Mouse (Mus musculus): ENCODE data around the gene Gm17662. TPM values are rescaled to one million over a fixed set of nuclear protein-coding genes. Genes with fewer than 3 reads are reported as not detected.

The Gm17662 gene
- total and polyA plus RNA-seq, 3 experiments, result not detected

- Histone ChIP-seq H3K27ac (ENCODE audit: control insufficient read depth, low read depth, low read length) (no peak within 1 kb of the TSS), H3K9me3 (replicated peaks; ENCODE audit: insufficient read depth, low read length) (no peaks in the 10 kb centered on the region), H3K4me3 (ENCODE audit: control insufficient read depth in 1 of 2, insufficient read depth in 1 of 2, low read depth in 2 of 2, low read length in 2 of 2) (no peak within 1 kb of the TSS), H3K4me1 (ENCODE audit: control insufficient read depth in 1 of 2, insufficient read depth in 2 of 2, low read length in 2 of 2) (no peaks in the 10 kb centered on the region), H3K27me3 (ENCODE audit: control insufficient read depth in 1 of 2, insufficient read depth in 2 of 2, low read length in 2 of 2) (no peaks in the 10 kb centered on the region), H3K9ac (ENCODE audit: control insufficient read depth, low read depth, low read length, poor library complexity, severe bottlenecking) (no peak within 1 kb of the TSS), H3K79me2 (ENCODE audit: control insufficient read depth, insufficient read depth, low read length, poor library complexity) (no peaks in the 10 kb centered on the region), H3K36me3 (ENCODE audit: control insufficient read depth in 1 of 2, insufficient read depth in 2 of 2, low read length in 2 of 2) (no peaks in the 10 kb centered on the region)
- DNase-seq (ENCODE audit: low read depth, low spot score), result no peak
- TF ChIP-seq E2F4 (IDR thresholded peaks at IDR 0.05; ENCODE audit: borderline replicate concordance, low read depth, low read length), result no peak
- TF ChIP-seq MYB (IDR thresholded peaks at IDR 0.05; ENCODE audit: low read depth, low read length), result no peak
- no peak for TF ChIP-seq KAT2A (conservative IDR thresholded peaks at IDR 0.05; ENCODE audit: low read depth, low read length)
- TF ChIP-seq RAD21 (IDR thresholded peaks at IDR 0.05; ENCODE audit: low read depth, low read length), result no peak
- no peak for TF ChIP-seq TBP (IDR thresholded peaks at IDR 0.05; ENCODE audit: low read depth, low read length)
- no peak for TF ChIP-seq POLR2A (IDR thresholded peaks at IDR 0.05; ENCODE audit: control insufficient read depth in 1 of 2, insufficient read depth in 1 of 2, low read depth in 1 of 2, low read length in 2 of 2, poor library complexity in 1 of 2)
- no peak for TF ChIP-seq MAZ (IDR thresholded peaks at IDR 0.05; ENCODE audit: low read depth, low read length)
- no peak for TF ChIP-seq ZC3H11A (IDR thresholded peaks at IDR 0.05; ENCODE audit: low read depth, low read length)
- TF ChIP-seq POLR2AphosphoS2 (IDR thresholded peaks at IDR 0.05; ENCODE audit: low read length), result no peak
- no peak for TF ChIP-seq ZMIZ1 (IDR thresholded peaks at IDR 0.05; ENCODE audit: low read depth, low read length)
- TF ChIP-seq TCF12 (IDR thresholded peaks at IDR 0.05; ENCODE audit: low read depth, low read length), result no peak
- no peak for TF ChIP-seq USF1 (IDR thresholded peaks at IDR 0.05; ENCODE audit: low read depth, low read length)
- no peak for TF ChIP-seq RCOR1 (IDR thresholded peaks at IDR 0.05; ENCODE audit: low read depth, low read length)
Observed at GRCm38 (mm10) chr4:104876323-104876722, 19.2 kb downstream of the Gm17662 start, which contains the start of gene C8a. Gene C8a (minus strand): TSS chr4:104876398.

GRCm38 (mm10) chr4:104887486-104887885 lies 30.4 kb downstream of the Gm17662 start:
- Histone ChIP-seq H3K4me1 (ENCODE audit: control insufficient read depth in 1 of 2, insufficient read depth in 2 of 2, low read length in 2 of 2) (no peaks in the 10 kb centered on the region), H3K79me2 (ENCODE audit: control insufficient read depth, insufficient read depth, low read length, poor library complexity) (no peaks in the 10 kb centered on the region), H3K4me3 (ENCODE audit: control insufficient read depth in 1 of 2, insufficient read depth in 1 of 2, low read depth in 2 of 2, low read length in 2 of 2) (no peak overlapping the region), H3K27me3 (ENCODE audit: control insufficient read depth in 1 of 2, insufficient read depth in 2 of 2, low read length in 2 of 2) (no peaks in the 10 kb centered on the region), H3K36me3 (ENCODE audit: control insufficient read depth in 1 of 2, insufficient read depth in 2 of 2, low read length in 2 of 2) (no peaks in the 10 kb centered on the region), H3K9me3 (replicated peaks; ENCODE audit: insufficient read depth, low read length) (no peaks in the 10 kb centered on the region), H3K9ac (ENCODE audit: control insufficient read depth, low read depth, low read length, poor library complexity, severe bottlenecking) (no peak overlapping the region), H3K27ac (ENCODE audit: control insufficient read depth, low read depth, low read length) (no peak overlapping the region)
- no peak for TF ChIP-seq USF2 (IDR thresholded peaks at IDR 0.05; ENCODE audit: borderline replicate concordance in 1 of 2, insufficient read depth in 1 of 2, low read depth in 1 of 2, low read length in 2 of 2)
- no peak for TF ChIP-seq MAFK (IDR thresholded peaks at IDR 0.05; ENCODE audit: borderline replicate concordance, low read depth, low read length)
- TF ChIP-seq CTCF (IDR thresholded peaks at IDR 0.05 in 2 of 3, conservative IDR thresholded peaks at IDR 0.05 in 1 of 3; ENCODE audit: control insufficient read depth in 1 of 3, insufficient read depth in 1 of 3, low read depth in 2 of 3, low read length in 3 of 3, poor library complexity in 1 of 3, severe bottlenecking in 1 of 3), result no peak
- DNase-seq (ENCODE audit: low read depth, low spot score), result no peak

Measured in MEL (cell line).